Mouse (Mus musculus) hindbrain, embryonic 16.5 days (tissue): ENCODE data around the gene Rab5c. TPM values are rescaled to one million over a fixed set of nuclear protein-coding genes. Genes with fewer than 3 reads are reported as not detected.

Experiments
- ATAC-seq: fragments of 200-750 bp; cut with Nextera tagmentation; 2 replicates; pipeline ENCODE4 v1.8.0; 2017; ENCODE audit warnings: moderate TSS enrichment, moderate library complexity
- H3K27ac ChIP-seq: fragments of 300-500 bp; sonication (generic); 2 replicates; pipeline ENCODE4 v1.5.1; 2014; ENCODE audit warnings: low read depth, mild to moderate bottlenecking, control low read depth, low read length, moderate library complexity
- H3K27me3 ChIP-seq: fragments of 300-500 bp; sonication (generic); replicated peaks from 2 replicates; pipeline ENCODE4 v1.6.1; 2014; ENCODE audit warnings: low read length; ENCODE audit not compliant: control insufficient read depth, insufficient read depth
- H3K36me3 ChIP-seq: fragments of 300-500 bp; sonication (generic); 2 replicates; pipeline ENCODE4 v1.6.1; 2014; ENCODE audit warnings: mild to moderate bottlenecking, low read length, moderate library complexity, mixed read lengths; ENCODE audit not compliant: control insufficient read depth, insufficient read depth
- H3K4me1 ChIP-seq: fragments of 300-500 bp; sonication (generic); 2 replicates; pipeline ENCODE4 v1.6.1; 2014; ENCODE audit warnings: low read depth, low read length; ENCODE audit not compliant: control insufficient read depth, insufficient read depth
- H3K4me2 ChIP-seq: fragments of 300-500 bp; sonication (generic); 2 replicates; pipeline ENCODE4 v1.6.1; 2014; ENCODE audit warnings: mild to moderate bottlenecking, low read length, control low read depth, moderate library complexity
- H3K4me3 ChIP-seq: fragments of 300-500 bp; sonication (generic); 2 replicates; pipeline ENCODE4 v1.5.1; 2014; ENCODE audit warnings: mild to moderate bottlenecking, low read length, control low read depth, moderate library complexity
- H3K9ac ChIP-seq: fragments of 300-500 bp; sonication (generic); 2 replicates; pipeline ENCODE4 v1.6.1; 2014; ENCODE audit warnings: low read depth, mild to moderate bottlenecking, control low read depth, low read length, moderate library complexity
- H3K9me3 ChIP-seq: fragments of 300-500 bp; sonication (generic); 2 replicates; pipeline ENCODE4 v1.6.1; 2014; ENCODE audit warnings: mild to moderate bottlenecking, low read length, moderate library complexity; ENCODE audit not compliant: control insufficient read depth
- WGBS: fragments of 180-500 bp; shearing (Covaris S2); extraction: QIAGEN DNeasy Blood & Tissue Kit; methylation state at CpG from one replicate; pipeline ENCODE4 v1.1.7; 2014; 5-methylcytosine and 5-hydroxymethylcytosine counted together
- polyA plus RNA-seq: library from polyadenylated mRNA; unstranded; fragments of >200 nt; fragmentation: Nextera tagmentation; extraction: Ambion mirVana; gene quantifications from 2 replicates; pipeline ENCODE4 v1.2.1, GENCODE M21; 2015

Gene Rab5c
- polyA plus RNA-seq, 1 experiment from 2014 or later = 43.8 TPM

DNA sequence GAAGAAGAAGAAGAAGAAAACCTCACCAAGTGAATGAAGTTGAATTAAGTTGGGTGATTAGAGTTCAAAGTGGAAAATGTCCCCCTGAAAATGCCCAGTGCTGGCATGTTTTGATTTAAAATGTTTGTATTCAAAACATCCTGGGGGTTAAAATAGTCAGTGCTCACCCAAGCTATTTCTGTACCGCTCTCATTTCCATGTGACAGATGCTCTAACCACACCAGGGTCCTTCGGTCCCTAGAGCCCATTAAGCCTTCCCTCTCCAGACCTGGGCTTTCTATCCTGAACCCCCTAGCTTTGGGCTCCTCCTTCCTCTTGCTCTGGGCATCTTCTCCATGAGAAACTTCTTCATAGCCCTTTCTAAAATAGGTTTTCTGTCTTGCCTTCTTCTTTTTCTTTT lies 53.9 kb downstream of the Rab5c start:
- Histone ChIP-seq H3K4me3 (no peak overlapping the region), H3K9ac (no peak overlapping the region), H3K27me3 (no peaks in the 10 kb centered on the region), H3K27ac (no peak overlapping the region), H3K9me3 (no peaks in the 10 kb centered on the region), H3K4me2 (no peak overlapping the region), H3K36me3 (no peaks in the 10 kb centered on the region), H3K4me1 (no peaks in the 10 kb centered on the region)
- 80% methylated on average over 2 of the region's 2 CpGs for WGBS
- ATAC-seq = no peak

DNA sequence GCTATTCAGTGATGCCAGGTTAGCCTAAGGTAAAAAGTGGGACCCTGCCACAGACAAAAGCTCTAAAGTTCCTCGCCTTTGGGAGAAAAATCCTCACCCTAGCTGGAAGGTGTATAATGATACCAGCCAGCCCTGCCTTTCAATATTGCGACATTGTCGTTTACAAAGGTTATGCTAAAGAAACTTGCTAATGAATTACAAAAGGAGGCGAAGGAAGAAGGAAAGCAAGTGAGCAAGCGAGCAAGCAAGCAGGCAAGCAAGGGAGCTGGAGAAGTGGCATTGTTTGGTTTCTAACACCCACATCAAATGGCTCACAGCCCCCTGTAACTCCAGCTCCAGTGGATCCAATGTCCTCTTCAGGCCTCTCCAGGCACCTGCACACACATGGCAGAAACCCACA lies 55.5 kb downstream of the Rab5c start:
- Histone ChIP-seq H3K9me3 (no peaks in the 10 kb centered on the region), H3K9ac (no peak overlapping the region), H3K27me3 (no peaks in the 10 kb centered on the region), H3K36me3 (no peaks in the 10 kb centered on the region), H3K4me1 (no peaks in the 10 kb centered on the region), H3K27ac (no peak overlapping the region), H3K4me3 (no peak overlapping the region), H3K4me2 (no peak overlapping the region)
- 69% methylated on average over 5 of the region's 5 CpGs for WGBS
- ATAC-seq = no peak

DNA sequence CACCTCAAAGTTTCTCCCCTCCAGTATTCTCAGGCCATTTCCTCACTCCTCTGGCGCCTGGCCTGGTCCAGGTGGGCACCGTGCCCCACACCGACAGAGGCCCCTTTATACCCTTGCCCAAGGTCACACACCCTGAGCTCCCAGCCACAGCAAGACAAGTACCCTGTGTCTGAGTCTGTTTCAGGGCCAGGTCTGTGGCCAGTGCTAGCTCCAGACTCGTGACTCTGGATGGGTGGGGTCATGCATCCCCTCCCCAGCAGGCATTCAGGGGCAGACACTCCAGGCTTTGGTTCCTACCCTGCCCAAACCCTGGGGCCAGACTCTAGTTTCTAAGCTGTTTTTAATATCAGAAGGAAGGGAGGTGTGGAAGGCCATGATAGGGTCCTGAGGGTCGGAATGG lies 56.2 kb downstream of the Rab5c start:
- Histone ChIP-seq H3K9ac (no peak overlapping the region; the same call in 1 of the 2 replicates), H3K4me1 (no peaks in the 10 kb centered on the region), H3K27me3 (no peaks in the 10 kb centered on the region), H3K4me2 (no peak overlapping the region), H3K27ac (no peak overlapping the region), H3K4me3 (no peak overlapping the region), H3K36me3 (no peaks in the 10 kb centered on the region), H3K9me3 (no peaks in the 10 kb centered on the region)
- 83% methylated on average over 5 of the region's 5 CpGs for WGBS
- no peak for ATAC-seq

DNA sequence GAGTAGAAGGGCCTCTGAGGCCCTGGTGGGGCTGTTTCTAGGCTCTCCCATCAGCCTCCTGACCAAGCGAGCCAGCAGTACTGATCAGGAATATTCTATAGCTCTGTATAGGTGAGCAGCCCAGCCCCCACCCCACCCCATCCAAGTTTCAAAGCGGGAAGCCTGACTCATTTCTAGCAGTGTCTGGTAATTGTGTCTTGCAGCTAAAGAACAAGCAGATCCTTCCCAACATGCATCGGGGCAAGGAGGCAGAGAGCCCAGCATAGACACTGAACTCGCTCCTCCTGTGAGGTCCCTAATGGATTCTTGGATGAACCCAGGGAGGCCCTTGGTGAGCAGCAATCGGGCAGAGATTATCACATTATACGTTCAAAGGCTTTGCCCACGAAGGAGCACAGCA lies 60.2 kb downstream of the Rab5c start:
- H3K27ac ChIP-seq = no peak overlapping the region
- no peaks in the 10 kb centered on the region for H3K27me3 ChIP-seq
- no peaks in the 10 kb centered on the region for H3K36me3 ChIP-seq
- no peak overlapping the region for H3K9ac ChIP-seq
- H3K4me2 ChIP-seq = no peak overlapping the region
- WGBS = 61% methylated on average over 7 of the region's 7 CpGs
- ATAC-seq = no peak
- H3K9me3 ChIP-seq = no peaks in the 10 kb centered on the region
- H3K4me3 ChIP-seq = no peak overlapping the region
- peaks cover 4% of the 10 kb centered on the region; the same call in 1 of the 2 replicates for H3K4me1 ChIP-seq

DNA sequence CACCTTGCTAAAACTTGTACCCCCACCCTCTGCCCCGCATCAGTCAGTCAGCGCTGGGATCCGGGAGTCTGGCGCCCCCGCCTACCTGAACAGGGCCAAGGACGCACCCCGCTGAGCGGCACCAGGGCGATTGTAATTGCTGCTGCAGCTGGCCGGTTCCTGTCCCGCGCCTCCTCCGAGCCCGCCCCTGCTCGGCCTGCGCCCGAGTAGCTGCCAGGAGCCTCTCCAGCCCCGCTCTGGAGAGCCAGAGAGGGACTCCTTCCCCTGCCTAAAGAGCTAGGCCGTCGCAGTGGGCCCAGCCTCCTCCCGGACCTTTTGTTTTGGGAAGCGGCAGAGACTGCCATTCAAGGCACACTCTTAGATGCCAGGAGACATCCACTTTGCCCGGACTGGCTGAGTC lies 64.8 kb downstream of the Rab5c start:
- ATAC-seq = no peak
- WGBS = 2% methylated on average over 23 of the region's 23 CpGs
- 0 out of 2 replicates have a peak overlapping the region, but pooled peaks have one; percentile 5 for H3K4me3 ChIP-seq
- H3K36me3 ChIP-seq = no peaks in the 10 kb centered on the region
- peak overlapping the region; percentile 54 for H3K9ac ChIP-seq
- no peak overlapping the region for H3K27ac ChIP-seq
- 0 out of 2 replicates have a peak, but pooled peaks cover 2% of the 10 kb centered on the region for H3K27me3 ChIP-seq
- peak overlapping the region; percentile 41 for H3K4me2 ChIP-seq
- peaks cover 4% of the 10 kb centered on the region; the same call in 1 of the 2 replicates for H3K4me1 ChIP-seq
- 0 out of 2 replicates have a peak, but pooled peaks cover 2% of the 10 kb centered on the region for H3K9me3 ChIP-seq

DNA sequence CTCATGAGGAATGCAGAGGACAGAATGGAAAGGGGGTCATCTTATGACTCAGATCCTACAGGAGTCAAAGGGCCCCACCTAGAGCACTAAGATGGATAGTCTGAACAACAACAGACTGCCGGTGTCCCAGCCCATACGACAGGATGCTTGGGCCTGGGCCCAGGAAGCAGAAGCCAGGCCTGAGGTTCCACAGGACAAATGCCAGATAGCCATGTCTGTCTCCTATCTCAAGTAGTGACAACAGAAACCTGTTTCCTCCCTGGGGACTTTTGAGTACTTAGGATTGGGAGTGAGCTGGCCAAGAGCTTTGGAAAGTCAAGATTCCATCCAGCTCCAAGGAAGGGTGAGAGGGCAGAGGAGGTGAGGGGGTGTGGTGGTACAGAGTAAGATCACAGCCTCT lies 66.1 kb downstream of the Rab5c start:
- Histone ChIP-seq H3K9me3 (0 out of 2 replicates have a peak, but pooled peaks cover 2% of the 10 kb centered on the region), H3K4me2 (no peak overlapping the region), H3K27ac (no peak overlapping the region), H3K36me3 (no peaks in the 10 kb centered on the region), H3K4me3 (no peak overlapping the region), H3K27me3 (0 out of 2 replicates have a peak, but pooled peaks cover 2% of the 10 kb centered on the region), H3K4me1 (peaks cover 4% of the 10 kb centered on the region; the same call in 1 of the 2 replicates), H3K9ac (no peak overlapping the region)
- no peak for ATAC-seq
- WGBS = 49% methylated on average over 2 of the region's 2 CpGs

DNA sequence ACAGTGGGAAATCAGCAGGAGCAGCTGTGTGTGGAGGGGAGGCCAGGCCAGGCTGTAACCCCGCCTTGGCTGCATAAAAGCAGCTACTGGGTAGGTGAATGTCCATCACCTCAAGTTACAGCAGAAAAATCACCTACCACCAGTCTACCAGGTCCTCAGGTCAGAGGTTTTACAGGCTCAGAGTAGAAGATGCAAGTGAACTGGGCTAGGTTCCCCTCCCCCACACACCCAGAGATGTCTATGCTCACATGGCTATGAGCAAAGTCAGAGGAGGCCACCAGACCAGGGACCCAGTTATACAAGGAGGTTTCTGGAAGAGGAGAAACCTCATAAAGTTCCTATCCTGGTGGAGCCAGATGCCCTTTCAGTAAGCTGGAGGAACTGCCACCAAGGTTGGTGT lies 67.0 kb downstream of the Rab5c start:
- Histone ChIP-seq H3K4me3 (no peak overlapping the region), H3K27ac (no peak overlapping the region), H3K4me2 (no peak overlapping the region), H3K36me3 (no peaks in the 10 kb centered on the region), H3K4me1 (peaks cover 4% of the 10 kb centered on the region; the same call in 1 of the 2 replicates), H3K9ac (no peak overlapping the region), H3K27me3 (0 out of 2 replicates have a peak, but pooled peaks cover 2% of the 10 kb centered on the region), H3K9me3 (0 out of 2 replicates have a peak, but pooled peaks cover 2% of the 10 kb centered on the region)
- 71% methylated on average over 1 of the region's 1 CpGs for WGBS
- no peak for ATAC-seq

Other genes starting within 250 kb of the Rab5c start
- gene Acly, start 210.2 kb downstream of the Rab5c start, polyA plus RNA-seq = 215 and 253 TPM in 2 replicates
- 2.2 and 2.5 TPM in 2 replicates for gene Ttc25, start 192.6 kb downstream of the Rab5c start, polyA plus RNA-seq
- gene Cnp, start 163.3 kb downstream of the Rab5c start, polyA plus RNA-seq = 72.6 and 85.0 TPM in 2 replicates
- gene Nkiras2, start 119.0 kb downstream of the Rab5c start, polyA plus RNA-seq = 99.1 and 103 TPM in 2 replicates
- 290 and 293 TPM in 2 replicates for gene Dnajc7, start 118.0 kb downstream of the Rab5c start, polyA plus RNA-seq
- 2.0 and 2.3 TPM in 2 replicates for gene Zfp385c, start 45.8 kb downstream of the Rab5c start, polyA plus RNA-seq
- gene Dhx58, start 33.9 kb downstream of the Rab5c start, polyA plus RNA-seq = 2.5 and 2.6 TPM in 2 replicates
- gene Kat2a, start 25.8 kb downstream of the Rab5c start, polyA plus RNA-seq = 62.2 and 67.8 TPM in 2 replicates
- gene Hspb9, start 24.4 kb downstream of the Rab5c start, polyA plus RNA-seq = 0.34 TPM in 1 of 2 replicates, not detected in the other
- gene Kcnh4, start 21.7 kb upstream of the Rab5c start, polyA plus RNA-seq = 8.9 and 10.0 TPM in 2 replicates
- gene Hcrt, start 24.7 kb upstream of the Rab5c start, polyA plus RNA-seq = 0.48 and 0.59 TPM in 2 replicates
- gene Ghdc, start 32.7 kb upstream of the Rab5c start, polyA plus RNA-seq = 8.2 and 9.6 TPM in 2 replicates
- 15.0 and 18.9 TPM in 2 replicates for gene Stat5b, start 112.5 kb upstream of the Rab5c start, polyA plus RNA-seq
- gene Stat5a, start 121.1 kb upstream of the Rab5c start, polyA plus RNA-seq = 1.8 and 2.4 TPM in 2 replicates
- gene Stat3, start 201.3 kb upstream of the Rab5c start, polyA plus RNA-seq = 49.2 and 49.5 TPM in 2 replicates
- 47.0 and 61.8 TPM in 2 replicates for gene Cavin1, start 232.7 kb upstream of the Rab5c start, polyA plus RNA-seq